Mouse (Mus musculus) ES-E14 (cell line): ENCODE measurements around the gene Sp1. TPM values are rescaled to one million over a fixed set of nuclear protein-coding genes. Genes with fewer than 3 reads are reported as not detected.

ENCODE experiments used
- DNase-seq: peaks from one replicate; pipeline ENCODE4 v3.0.0-alpha.2; 2013; ENCODE audit warnings: low read depth, low spot score
- H3K27ac ChIP-seq: 2 replicates; pipeline ENCODE4 v1.5.1; 2012; ENCODE audit warnings: low read depth, mild to moderate bottlenecking, low read length, moderate library complexity, mixed read lengths; ENCODE audit not compliant: poor library complexity, insufficient read depth, severe bottlenecking
- H3K36me3 ChIP-seq: 2 replicates; pipeline ENCODE4 v1.6.1; 2012; ENCODE audit warnings: mild to moderate bottlenecking, low read length, moderate library complexity, mixed read lengths; ENCODE audit not compliant: control insufficient read depth, poor library complexity, insufficient read depth, severe bottlenecking
- H3K4me1 ChIP-seq, 2 experiments: fragments of 150-350 bp in 1 of 2; sonication (generic) in 1 of 2; 2 replicates each; pipeline ENCODE4 v1.6.1; 2012; ENCODE audit warnings: low read length in 2 of 2, mild to moderate bottlenecking in 1 of 2, mixed read lengths in 1 of 2; ENCODE audit not compliant: control insufficient read depth in 2 of 2, insufficient read depth in 2 of 2, poor library complexity in 1 of 2
- H3K4me3 ChIP-seq, 2 experiments: fragments of 150-350 bp in 1 of 2; sonication (generic) in 1 of 2; 2 replicates each; pipeline ENCODE4 v1.5.1; 2012; ENCODE audit warnings: low read length in 2 of 2, low read depth in 1 of 2, mild to moderate bottlenecking in 1 of 2, mixed read lengths in 1 of 2; ENCODE audit not compliant: insufficient read depth in 1 of 2, poor library complexity in 1 of 2, severe bottlenecking in 1 of 2
- H3K9ac ChIP-seq: 2 replicates; pipeline ENCODE4 v1.6.1; 2012; ENCODE audit warnings: low read depth, mild to moderate bottlenecking, low read length, mixed read lengths; ENCODE audit not compliant: poor library complexity, insufficient read depth, severe bottlenecking
- H3K9me3 ChIP-seq: fragments of 150-350 bp; sonication (generic); 2 replicates; pipeline ENCODE4 v1.6.1; 2012; ENCODE audit warnings: low read depth, mild to moderate bottlenecking, low read length; ENCODE audit not compliant: control insufficient read depth, insufficient read depth
- CHD2 ChIP-seq: IDR thresholded peaks from 2 replicates; pipeline ENCODE4 v1.6.1; 2014; ENCODE audit warnings: mild to moderate bottlenecking, low read depth, low read length, inconsistent platforms
- HCFC1 ChIP-seq: IDR thresholded peaks from 2 replicates; pipeline ENCODE4 v1.6.1; 2012; ENCODE audit warnings: low read length, inconsistent platforms, borderline replicate concordance; ENCODE audit not compliant: insufficient read depth
- MAFK ChIP-seq: IDR thresholded peaks from 2 replicates; pipeline ENCODE4 v1.6.1; 2014; ENCODE audit warnings: mild to moderate bottlenecking, low read depth, low read length, inconsistent platforms; ENCODE audit not compliant: insufficient read depth
- ZC3H11A ChIP-seq: IDR thresholded peaks from 2 replicates; pipeline ENCODE4 v1.6.1; 2012; ENCODE audit warnings: low read depth, mild to moderate bottlenecking, inconsistent platforms, low read length, borderline replicate concordance
- ZNF384 ChIP-seq: IDR thresholded peaks from 2 replicates; pipeline ENCODE4 v1.6.1; 2012; ENCODE audit warnings: low read depth, low read length, inconsistent platforms
- in situ Hi-C, 2 experiments: fragments of 600-800 bp; cut with MboI; formaldehyde crosslinking; loops; one replicate each; pipeline ENCODE4 v1.15.1; 2025; ENCODE audit warnings: low sequenced_read_pairs in 2 of 2, inconsistent platforms in 1 of 2; ENCODE audit not compliant: unreplicated experiment in 2 of 2
- total RNA-seq: library from RNA; depleted of rRNA; stranded (reverse); fragments of 300-350 nt; gene quantifications from 2 replicates; pipeline ENCODE4 v1.2.3, GENCODE M21; 2012; rRNA removed

The Sp1 gene
- 93.4 and 130 TPM in 2 replicates for total RNA-seq

DNA sequence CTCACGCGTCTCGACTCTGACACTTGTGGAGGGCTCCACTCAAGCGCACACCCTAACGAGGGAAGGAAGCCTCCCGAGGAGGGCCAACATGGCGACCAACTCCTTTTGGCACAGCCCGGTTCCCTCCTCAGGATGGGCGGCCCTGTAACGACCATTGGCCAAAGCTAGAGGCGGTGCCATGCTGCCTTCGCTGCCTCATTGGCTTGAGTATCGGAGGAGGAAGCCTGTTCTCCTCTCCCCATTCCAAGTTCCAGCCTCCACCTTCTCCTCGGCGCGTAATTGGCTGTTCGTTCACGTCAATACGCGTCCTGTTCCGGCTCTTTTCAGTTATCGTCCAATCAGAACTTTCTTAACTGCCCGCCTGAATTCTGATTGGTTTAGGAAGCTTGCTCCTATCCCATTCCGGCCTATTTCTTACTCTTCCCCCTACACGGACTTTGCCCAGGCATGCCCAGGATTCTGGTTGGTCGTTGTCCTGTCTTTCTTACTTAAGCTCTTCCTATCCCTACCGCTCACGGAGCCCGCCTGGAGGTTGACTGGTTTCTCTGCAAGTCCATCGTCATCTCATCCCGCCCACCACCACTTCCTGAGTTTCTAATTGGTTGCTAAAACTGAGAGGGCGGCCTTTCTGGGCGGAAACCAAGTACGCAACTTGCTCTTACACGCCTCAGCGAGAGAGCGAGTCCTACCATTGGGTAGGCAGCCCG lies at the start of gene Sp1:
Gene Sp1, plus strand, starts transcription at position 655 of the 707 bp plus-strand sequence.
- TF ChIP-seq CHD2 (peak; percentile 97), ZC3H11A (no peak), MAFK (no peak)
- Histone ChIP-seq H3K9me3 (no peaks in the 10 kb centered on the region), H3K27ac (peak within 1 kb of the TSS; percentile 100), H3K9ac (peak within 1 kb of the TSS; percentile 98), H3K4me3 (peak within 1 kb of the TSS; percentile 81 to 95), H3K36me3 (peaks cover 22% of the 10 kb centered on the region), H3K4me1 (peaks cover 14 to 19% of the 10 kb centered on the region in 2 experiments; a peak in 3 of 4 replicates)
- DNase-seq, result peak; percentile 100
- in situ Hi-C loops, result no loop called here

GRCm38 (mm10) chr15:102356501-102357325 lies 49.2 kb upstream of the Sp1 start:
- H3K36me3 ChIP-seq, result no peaks in the 10 kb centered on the region
- H3K4me3 ChIP-seq, result peak overlapping the region; percentile 70 to 85
- H3K9me3 ChIP-seq, result no peaks in the 10 kb centered on the region
- peak overlapping the region; percentile 79; the same call in 1 of the 2 replicates for H3K9ac ChIP-seq
- TF ChIP-seq ZNF384 (no peak), CHD2 (no peak), HCFC1 (no peak), ZC3H11A (no peak)
- H3K4me1 ChIP-seq, result peaks cover 1 to 7% of the 10 kb centered on the region in 2 experiments; a peak in 1 of 4 replicates
- in situ Hi-C loops, result no loop called here
- H3K27ac ChIP-seq, result no peak overlapping the region
- DNase-seq, result no peak

DNA sequence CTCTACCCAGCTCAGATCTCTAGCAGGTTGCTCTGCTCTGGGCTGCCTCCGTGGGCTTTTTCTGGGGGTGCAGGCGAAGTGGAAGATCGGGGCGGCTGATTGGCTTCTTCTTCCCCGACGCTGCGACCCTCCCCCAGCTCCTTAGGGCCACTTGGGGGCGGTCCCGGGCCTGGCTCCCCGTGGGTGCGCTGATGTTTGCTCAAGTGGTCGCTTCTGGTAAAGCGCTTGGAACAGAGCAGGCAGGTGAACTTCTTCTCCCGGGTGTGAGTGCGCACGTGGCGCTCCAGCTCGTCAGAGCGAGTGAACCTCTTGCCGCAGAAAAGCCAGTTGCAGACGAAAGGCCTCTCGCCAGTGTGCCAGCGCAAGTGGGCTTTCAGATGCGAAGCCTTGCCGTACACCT lies 47.8 kb upstream of the Sp1 start:
- Histone ChIP-seq H3K9me3 (no peaks in the 10 kb centered on the region), H3K4me1 (peaks cover 1 to 7% of the 10 kb centered on the region in 2 experiments; a peak in 1 of 4 replicates), H3K4me3 (peak overlapping the region; percentile 55 to 69), H3K27ac (no peak overlapping the region), H3K9ac (peak overlapping the region; percentile 8), H3K36me3 (no peaks in the 10 kb centered on the region)
- no peak for DNase-seq
- TF ChIP-seq ZNF384 (no peak), CHD2 (no peak), MAFK (no peak), ZC3H11A (no peak), HCFC1 (no peak)
- in situ Hi-C loops, result no loop called here

GRCm38 (mm10) chr15:102358834-102359233 lies 47.1 kb upstream of the Sp1 start:
- H3K4me1 ChIP-seq, result peaks cover 1 to 7% of the 10 kb centered on the region in 2 experiments; a peak in 1 of 4 replicates
- DNase-seq, result no peak
- no peak for TF ChIP-seq ZNF384
- no peak for TF ChIP-seq ZC3H11A
- no peak for TF ChIP-seq MAFK
- TF ChIP-seq HCFC1, result no peak
- no peak for TF ChIP-seq CHD2
- in situ Hi-C loops, result no loop called here
- H3K27ac ChIP-seq, result no peak overlapping the region
- H3K9ac ChIP-seq, result 0 out of 2 replicates have a peak overlapping the region, but pooled peaks have one; percentile 8
- no peaks in the 10 kb centered on the region for H3K9me3 ChIP-seq
- H3K36me3 ChIP-seq, result no peaks in the 10 kb centered on the region
- H3K4me3 ChIP-seq, result peak overlapping the region; percentile 55 to 69
